Mouse (Mus musculus): ENCODE measurements at regions not wholly inside any gene's neighbourhood (a gene's known extent, or its start where the extent isn't known, plus 50 kb on each side); places are given as distances from the start of the nearest gene placed in this dataset.
"Not testable (repeated sequence)": the region's sequence is repeated elsewhere in the genome, so short reads cannot be mapped to it uniquely, and the experiment has no call there.

GRCm38 (mm10) chr6:24384193-24384888 is 130.5 kb downstream of the Iqub start:
- no peak for DNase-seq (ENCODE audit: low spot score in 2 of 2)

- no peak for DNase-seq (ENCODE audit: low spot score in 2 of 2)
Measured at GRCm38 (mm10) chr6:24379859-24380258, 135.0 kb downstream of the Iqub start.

- DNase-seq (ENCODE audit: low spot score in 2 of 2), result no peak
Measured at GRCm38 (mm10) chr6:24376728-24377127, 138.1 kb downstream of the Iqub start.

- no peak for DNase-seq (ENCODE audit: low spot score in 2 of 2)
Measured at GRCm38 (mm10) chr6:24373161-24373560, 141.7 kb downstream of the Iqub start.

GRCm38 (mm10) chr6:24371680-24372079 is 143.2 kb downstream of the Iqub start:
- DNase-seq (ENCODE audit: low spot score in 2 of 2), result no peak

- DNase-seq (ENCODE audit: low spot score in 2 of 2), result no peak
Measured at GRCm38 (mm10) chr6:24350882-24351281, 164.0 kb downstream of the Iqub start.

GRCm38 (mm10) chr6:24348481-24349062 is 166.3 kb downstream of the Iqub start:
- DNase-seq (ENCODE audit: low spot score in 2 of 2), result no peak

- DNase-seq (ENCODE audit: low spot score in 2 of 2), result peak in 1 of 2 experiments; percentile 3
Measured at GRCm38 (mm10) chr6:24347745-24348480, 167.0 kb downstream of the Iqub start.

- DNase-seq (ENCODE audit: low spot score in 2 of 2), result no peak
Measured at GRCm38 (mm10) chr6:24342471-24342870, 172.4 kb downstream of the Iqub start.

- no peak for DNase-seq (ENCODE audit: low spot score in 2 of 2)
Measured at GRCm38 (mm10) chr6:24342056-24342455, 172.8 kb downstream of the Iqub start.

GRCm38 (mm10) chr6:24340107-24340506 is 172.2 kb upstream of the Slc13a1 start:
- DNase-seq (ENCODE audit: low spot score in 2 of 2), result not testable (repeated sequence)

GRCm38 (mm10) chr6:24325215-24325614 is 157.3 kb upstream of the Slc13a1 start:
- no peak for DNase-seq (ENCODE audit: low spot score in 2 of 2)

GRCm38 (mm10) chr6:24324718-24325117 is 156.8 kb upstream of the Slc13a1 start:
- no peak for DNase-seq (ENCODE audit: low spot score in 2 of 2)

GRCm38 (mm10) chr6:24322371-24322770 is 154.5 kb upstream of the Slc13a1 start:
- DNase-seq (ENCODE audit: low spot score in 2 of 2), result no peak

- no peak for DNase-seq (ENCODE audit: low spot score in 2 of 2)
Measured at GRCm38 (mm10) chr6:24318862-24319261, 151.0 kb upstream of the Slc13a1 start.

GRCm38 (mm10) chr6:24310675-24311074 is 142.8 kb upstream of the Slc13a1 start:
- DNase-seq (ENCODE audit: low spot score in 2 of 2), result no peak

GRCm38 (mm10) chr6:24309810-24310209 is 141.9 kb upstream of the Slc13a1 start:
- DNase-seq (ENCODE audit: low spot score in 2 of 2), result no peak

GRCm38 (mm10) chr6:24301681-24302080 is 133.8 kb upstream of the Slc13a1 start:
- no peak for DNase-seq (ENCODE audit: low spot score in 2 of 2)

GRCm38 (mm10) chr6:24301146-24301545 is 133.3 kb upstream of the Slc13a1 start:
- DNase-seq (ENCODE audit: low spot score in 2 of 2), result no peak

- no peak for DNase-seq (ENCODE audit: low spot score in 2 of 2)
Measured at GRCm38 (mm10) chr6:24298562-24299212, 130.8 kb upstream of the Slc13a1 start.

GRCm38 (mm10) chr6:24288757-24289156 is 120.9 kb upstream of the Slc13a1 start:
- DNase-seq (ENCODE audit: low spot score in 2 of 2), result not testable (repeated sequence)

- no peak for DNase-seq (ENCODE audit: low spot score in 2 of 2)
Measured at GRCm38 (mm10) chr6:24272821-24273220, 104.9 kb upstream of the Slc13a1 start.

All from natural killer cell, adult 2 months (primary cell).